Mouse (Mus musculus) ES-E14 (cell line): Measurements from ENCODE around the gene Jmjd8.

ENCODE experiments used
- CHD2 ChIP-seq: IDR thresholded peaks from 2 replicates; pipeline ENCODE4 v1.6.1; 2014; ENCODE audit warnings: mild to moderate bottlenecking, low read depth, low read length, inconsistent platforms
- HCFC1 ChIP-seq: IDR thresholded peaks from 2 replicates; pipeline ENCODE4 v1.6.1; 2012; ENCODE audit warnings: low read length, inconsistent platforms, borderline replicate concordance; ENCODE audit not compliant: insufficient read depth

DNA sequence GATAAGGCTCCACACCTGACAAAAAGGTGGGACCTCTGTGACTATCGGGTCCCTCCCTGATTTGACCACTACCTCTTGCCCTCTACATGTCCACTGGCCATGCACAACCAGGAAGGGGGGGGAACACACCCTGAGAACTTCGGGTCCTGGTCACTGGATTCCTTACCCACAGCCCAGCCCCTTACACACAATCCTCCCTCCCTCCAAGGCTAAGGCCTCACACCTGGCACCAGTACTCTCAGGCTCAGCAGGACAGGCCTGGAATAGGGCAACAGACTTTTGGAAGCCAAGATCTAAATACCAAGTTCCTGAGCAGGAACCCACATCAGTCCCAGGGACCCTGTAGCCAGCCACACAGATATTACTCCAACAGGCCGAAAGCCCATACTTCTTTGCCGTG is 10.2 kb downstream of the Jmjd8 start:
- no peak for TF ChIP-seq CHD2
- TF ChIP-seq HCFC1 = no peak
